Mouse (Mus musculus): ENCODE measurements around the gene Peak1.

DNA sequence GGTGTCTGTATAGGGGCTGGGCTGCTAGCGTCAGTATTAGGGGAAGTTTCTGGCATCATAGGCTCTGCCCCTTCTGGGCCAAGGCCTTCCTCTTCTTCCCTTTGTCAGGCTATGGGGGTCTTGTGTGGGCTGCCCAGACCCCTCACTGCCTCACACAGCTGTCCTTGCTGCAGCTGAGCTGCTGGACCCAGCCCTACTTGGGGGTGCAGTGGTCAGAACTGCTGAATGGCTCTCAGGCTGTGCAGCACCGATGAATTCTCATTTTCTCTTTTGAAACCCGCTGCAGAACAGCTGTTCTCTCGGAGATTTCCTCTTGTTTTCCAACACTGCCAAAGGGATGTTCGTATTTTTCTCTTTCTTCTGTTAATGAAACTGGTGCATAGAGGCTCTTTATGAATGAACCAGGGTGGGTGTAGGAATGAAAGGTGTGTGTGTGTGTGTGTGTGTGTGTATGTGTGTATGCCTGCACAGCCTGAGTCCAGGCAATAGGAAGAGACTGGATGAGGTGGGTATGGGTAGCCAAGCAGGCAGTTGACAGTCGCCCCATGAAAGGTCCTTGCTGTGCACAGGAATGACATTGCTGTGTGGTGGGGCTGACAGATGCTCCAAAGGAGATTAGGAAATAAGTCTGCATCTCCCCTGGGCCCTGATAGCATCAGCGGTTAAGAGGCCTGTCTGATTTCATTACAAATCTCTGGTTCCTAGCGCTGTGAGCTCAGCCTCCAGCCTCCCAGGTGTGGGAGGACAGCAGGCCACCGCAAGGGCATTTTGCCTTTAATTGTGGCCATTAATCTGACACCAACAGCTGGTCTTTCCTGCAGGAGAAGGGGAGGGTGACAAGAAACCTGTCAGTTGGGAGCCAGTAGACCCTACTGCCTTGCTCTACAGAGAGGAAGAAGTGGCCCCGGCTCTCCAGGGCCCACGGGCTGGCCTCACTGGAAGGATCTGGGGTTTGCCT, 226.1 kb downstream of the Peak1 start:
- TF ChIP-seq CTCF (IDR thresholded peaks at IDR 0.05; ENCODE audit: borderline replicate concordance, insufficient read depth, low read length) (no peak), POLR2A (IDR thresholded peaks at IDR 0.05; ENCODE audit: low read depth, low read length) (no peak)

Measured in embryonic fibroblast, embryonic 13.5 days (primary cell).